Mouse (Mus musculus): ENCODE data around the gene Palm3.

The Palm3 gene

DNA sequence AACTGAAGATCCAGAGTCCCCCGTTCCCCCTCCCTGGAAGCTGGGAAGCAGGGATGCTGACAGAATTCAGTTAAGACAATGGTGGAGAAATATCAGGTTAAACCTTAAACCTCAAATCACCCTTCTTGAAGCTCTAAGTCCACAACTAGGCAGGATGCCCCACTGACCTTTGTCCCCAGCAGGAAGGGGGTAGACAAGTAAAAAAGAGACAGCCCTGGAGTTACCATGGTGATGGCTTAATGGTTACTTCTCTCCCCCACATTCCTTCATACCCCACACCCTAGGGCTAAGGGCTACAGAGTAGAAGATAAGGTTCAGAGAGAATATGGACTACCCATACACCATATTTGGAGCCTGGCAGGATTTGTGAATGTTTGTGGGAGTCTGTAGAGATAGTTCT, 2.4 kb downstream of the Palm3 start:
- DNase-seq (ENCODE audit: low read depth) = no peak

DNA sequence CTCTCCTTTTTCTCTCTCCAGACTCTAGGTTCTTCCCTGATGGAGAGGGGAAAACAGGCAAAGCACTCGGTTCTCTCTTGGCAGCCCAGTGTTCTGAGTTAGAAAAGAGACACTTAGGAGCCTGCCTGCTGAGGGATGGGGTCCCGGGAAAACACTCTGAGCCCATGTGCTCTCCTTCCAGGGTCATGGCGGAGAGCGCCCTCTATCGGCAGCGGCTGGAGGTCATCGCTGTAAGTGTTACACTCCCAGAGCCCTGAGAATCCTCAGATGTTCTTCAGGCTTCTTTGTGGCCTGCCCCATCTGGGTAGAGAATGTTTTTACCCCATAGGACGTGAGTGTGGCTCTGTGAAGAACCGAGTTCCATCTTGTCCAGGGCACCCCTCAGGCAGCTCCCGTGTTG, 2.9 kb downstream of the Palm3 start:
- peak; percentile 80 for DNase-seq (ENCODE audit: low read depth)

DNA sequence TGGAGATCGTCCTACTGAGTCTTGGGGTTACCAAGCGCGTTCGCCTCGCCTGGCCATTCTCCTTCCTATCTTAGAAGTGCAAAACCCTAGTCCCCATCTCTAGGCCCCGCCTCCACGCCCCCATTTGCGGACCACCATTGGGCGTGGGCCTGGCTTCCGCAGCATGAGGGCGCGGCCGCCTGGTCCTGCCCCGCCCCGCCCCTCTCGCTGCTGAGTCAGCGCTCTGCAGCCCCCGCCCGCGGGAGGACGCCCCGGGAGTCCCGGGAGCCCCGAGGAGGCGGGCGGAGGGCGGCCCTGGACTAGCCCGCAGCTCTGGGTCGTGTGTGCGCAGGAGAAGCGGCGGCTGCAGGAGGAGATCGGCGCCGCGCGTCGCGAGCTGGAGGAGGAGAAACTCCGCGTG, 4.6 kb downstream of the Palm3 start:
- peak; percentile 74 for DNase-seq (ENCODE audit: low read depth)

DNA sequence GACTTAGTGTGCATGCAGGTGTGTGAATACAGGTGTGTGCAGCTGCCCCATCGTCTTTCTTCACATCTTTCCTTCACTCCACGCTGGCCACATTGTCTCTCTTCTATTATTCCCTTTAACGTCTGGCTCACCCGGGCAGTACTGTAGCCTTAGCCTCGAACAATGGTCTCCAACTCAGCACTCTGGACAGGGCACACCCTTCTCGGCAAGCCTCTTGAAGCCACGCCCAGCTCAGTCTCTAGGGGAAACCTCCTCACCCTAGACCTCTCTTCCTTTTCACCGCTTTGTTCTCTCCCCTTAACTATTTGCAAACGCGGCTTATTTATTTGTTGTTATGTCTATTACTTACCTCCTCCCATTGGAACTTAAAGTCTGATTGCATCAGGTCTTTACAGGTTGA, 6.2 kb downstream of the Palm3 start:
- peak; percentile 61 for DNase-seq (ENCODE audit: low read depth)

DNA sequence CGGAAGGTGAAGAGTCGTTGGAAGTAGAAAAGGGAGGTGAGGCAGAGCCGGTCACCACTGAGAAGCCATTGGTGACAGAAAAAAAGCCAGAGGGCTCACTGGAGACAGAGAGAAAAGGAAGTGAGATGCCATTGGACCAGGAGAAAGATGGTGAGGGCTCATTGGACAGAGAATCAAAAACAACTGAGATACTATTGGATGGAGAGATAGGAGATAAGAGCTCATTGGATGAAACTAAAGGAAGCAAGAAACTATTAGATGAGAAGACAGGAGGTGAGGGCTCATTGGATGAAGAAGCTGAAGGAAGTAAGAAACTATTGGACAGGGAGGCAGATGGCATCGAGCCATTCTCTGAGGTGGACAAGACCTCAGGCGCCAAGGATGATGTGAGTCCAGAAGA, 8.0 kb downstream of the Palm3 start:
- no peak for DNase-seq (ENCODE audit: low read depth)

DNA sequence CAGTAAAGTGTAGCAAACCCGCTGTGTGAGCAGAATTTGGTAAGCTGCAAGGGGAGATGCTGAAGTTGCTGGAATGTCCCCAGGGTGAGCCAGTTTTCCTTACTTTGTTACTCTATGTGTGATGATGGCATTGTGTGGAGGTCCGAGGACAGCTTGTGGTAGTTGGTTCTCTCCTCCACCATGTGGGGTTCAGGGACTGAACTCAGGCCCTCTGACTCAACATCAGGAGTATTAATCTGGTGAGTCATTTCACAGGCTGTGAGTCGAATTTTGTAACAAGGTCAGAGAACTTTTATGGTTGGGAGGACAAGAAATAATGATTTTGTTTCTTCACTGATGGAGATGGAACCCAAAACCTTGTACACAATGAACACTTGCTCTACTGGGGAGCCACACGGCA, 11.5 kb downstream of the Palm3 start:
- DNase-seq (ENCODE audit: low read depth) = no peak

DNA sequence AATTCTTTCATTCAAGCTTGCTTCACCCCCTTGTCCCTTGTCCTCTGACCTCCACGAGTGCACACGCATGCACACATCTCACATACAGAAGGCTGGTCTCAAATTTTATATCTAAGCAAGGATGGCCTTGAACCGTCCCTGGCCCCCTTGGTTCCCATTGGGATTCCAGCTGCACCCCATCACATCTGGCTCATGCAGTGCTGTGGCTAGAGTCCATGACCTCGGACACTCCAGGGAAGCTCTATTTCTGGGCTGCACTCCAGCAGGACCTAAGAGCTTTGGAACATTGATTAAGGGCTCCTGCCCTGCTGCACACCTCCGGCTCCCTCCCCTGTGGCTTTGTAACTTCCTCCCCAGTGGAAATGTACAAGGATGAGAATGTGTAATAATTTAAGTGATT, 16.7 kb downstream of the Palm3 start:
- no peak for DNase-seq (ENCODE audit: low read depth)

DNA sequence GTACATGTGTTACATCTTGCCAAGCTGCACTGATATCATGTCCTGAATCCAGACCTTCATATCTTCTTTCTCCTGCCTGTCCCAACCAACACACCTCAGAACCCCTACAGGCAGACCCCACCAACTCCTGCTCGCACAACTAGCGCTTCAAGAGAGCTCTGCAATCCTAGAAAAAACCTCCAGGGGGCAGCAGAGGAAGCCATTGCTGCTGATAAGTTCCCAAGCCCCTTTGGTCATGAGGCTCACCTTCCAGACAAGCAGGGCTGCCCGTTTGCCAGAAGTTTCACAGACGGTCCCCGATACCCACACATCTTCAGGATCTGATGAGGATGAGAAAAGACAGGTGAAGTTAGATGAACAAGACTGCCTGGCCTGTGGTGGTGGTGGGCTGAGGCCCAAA, 17.8 kb downstream of the Palm3 start:
- DNase-seq (ENCODE audit: low read depth) = peak; percentile 92

DNA sequence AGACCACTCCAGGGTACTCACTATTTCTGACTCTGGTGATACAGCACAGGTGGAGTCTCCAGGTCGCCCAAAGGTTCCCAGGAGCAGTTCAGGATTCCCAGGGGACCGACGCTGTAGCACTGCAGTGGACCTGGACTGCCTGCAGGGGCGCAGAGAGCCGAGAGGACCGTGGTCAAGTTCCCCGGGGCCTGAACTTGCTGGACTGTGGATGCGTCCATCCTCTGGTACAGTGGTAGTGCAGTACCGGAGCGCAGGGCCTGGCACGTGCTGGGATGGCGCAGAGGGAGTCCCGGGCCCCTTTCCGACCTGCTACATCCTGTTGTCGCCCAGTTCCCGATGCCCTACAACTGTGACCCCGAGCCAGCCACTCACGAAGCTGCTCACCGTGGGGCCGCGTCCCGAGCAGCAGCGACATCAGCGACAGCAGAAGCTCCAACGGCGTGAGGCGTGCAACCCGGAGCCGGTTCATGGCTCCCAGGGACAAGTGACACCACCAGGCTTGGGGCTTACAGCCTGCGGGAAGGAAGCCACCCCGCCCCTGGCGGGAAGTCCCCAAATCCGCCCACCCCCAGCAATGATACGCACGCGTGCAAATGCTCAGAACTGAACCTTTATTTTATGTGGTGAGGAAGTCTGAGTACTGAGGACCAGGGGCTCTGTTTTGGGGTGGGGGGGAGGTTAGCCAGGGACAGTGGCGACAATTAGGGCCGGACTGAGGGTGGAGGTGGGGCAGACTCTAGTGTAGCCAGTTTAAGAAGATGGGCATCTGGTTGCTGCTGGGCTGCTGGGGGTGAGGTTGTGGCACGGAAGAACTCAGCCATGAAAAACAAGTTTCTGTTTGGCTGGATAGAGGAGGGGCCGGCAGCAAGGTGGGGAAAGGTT, 21.0 kb downstream of the Palm3 start, which contains the start of gene Il27ra:
Gene Il27ra, minus strand, starts transcription at position 524 of the 882 bp plus-strand sequence.
- peak; percentile 93 for DNase-seq (ENCODE audit: low read depth)

DNA sequence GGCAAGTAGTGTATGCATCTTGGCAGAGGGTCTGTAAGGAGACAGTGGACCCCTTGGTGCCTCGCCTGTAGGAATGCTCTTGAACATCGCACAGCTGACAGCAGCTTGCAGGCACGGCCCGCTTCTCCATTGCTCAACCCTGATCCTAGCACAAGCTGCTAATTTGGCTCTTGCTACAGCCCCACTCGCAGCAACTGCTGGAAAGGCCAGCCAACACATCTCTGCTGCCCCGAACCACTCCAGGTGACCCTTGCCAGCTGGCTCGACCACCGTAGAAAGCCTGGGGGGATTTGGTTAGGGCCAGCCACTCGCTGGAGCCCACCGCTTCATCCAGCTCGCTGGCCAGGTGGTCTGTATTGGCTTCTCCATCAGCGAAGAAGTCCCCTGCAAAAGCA, 21.7 kb downstream of the Palm3 start:
- DNase-seq (ENCODE audit: low read depth) = no peak

DNA sequence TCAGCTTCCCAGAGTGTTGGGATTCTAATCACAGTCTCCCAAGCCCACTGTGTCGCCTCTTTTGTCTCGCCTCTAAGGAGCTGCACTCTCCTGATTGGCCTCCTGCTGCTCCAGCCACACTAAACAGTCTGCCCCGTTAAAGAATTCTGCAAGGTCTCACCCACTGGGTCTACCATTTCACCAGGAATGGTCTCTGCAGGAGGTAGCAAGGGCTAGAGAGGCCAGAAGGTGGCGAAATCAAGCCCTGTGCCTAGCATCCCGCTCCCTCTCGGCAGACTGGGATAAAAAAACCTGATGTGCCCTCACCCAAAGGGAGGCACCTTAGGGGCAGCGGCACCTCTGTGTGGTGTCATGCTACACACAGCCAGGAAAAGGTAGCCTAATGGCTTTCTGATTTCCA, 22.8 kb downstream of the Palm3 start:
- DNase-seq (ENCODE audit: low read depth) = no peak

DNA sequence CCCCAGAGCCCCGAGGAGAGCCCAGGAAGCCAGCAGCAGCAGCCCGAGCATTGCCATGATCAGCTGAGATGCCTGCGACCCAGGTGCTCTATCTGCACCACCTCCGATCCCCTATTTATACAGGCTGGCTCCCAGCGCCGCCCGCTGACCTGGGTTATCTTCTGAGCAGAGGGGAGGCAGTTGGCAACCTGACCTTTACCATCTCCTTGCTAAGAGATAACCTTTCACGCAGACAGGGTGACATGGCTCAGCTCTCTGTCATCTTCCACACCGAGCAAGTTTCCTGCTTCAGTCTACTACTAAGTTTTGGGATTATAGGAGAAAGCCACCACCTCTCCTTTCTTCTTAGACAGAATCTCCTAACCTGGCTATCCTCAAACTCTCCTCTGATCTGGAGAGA, 23.6 kb downstream of the Palm3 start, which contains the start of gene Rln3:
Gene Rln3, minus strand, starts transcription at position 101 of the 400 bp plus-strand sequence.
- DNase-seq (ENCODE audit: low read depth) = no peak

DNA sequence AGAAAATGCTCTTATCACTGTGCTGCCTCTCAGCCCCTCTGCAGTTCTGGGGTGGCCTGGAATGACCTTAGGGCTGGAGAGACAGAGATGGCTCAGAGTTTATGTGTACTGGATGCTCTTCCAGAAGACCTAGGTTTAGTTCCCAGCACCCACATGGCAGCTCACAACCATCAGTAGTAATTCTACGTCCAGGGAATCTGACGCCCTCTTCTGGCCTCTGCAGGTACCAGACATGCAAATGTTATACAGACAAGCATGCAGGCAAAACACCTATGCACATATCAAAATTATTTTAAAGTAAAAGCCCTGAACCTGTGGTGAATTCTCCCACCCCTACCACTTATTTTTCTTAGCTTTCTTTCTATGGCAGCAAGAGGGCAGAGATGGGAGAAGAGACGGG, 25.2 kb downstream of the Palm3 start:
- no peak for DNase-seq (ENCODE audit: low read depth)

DNA sequence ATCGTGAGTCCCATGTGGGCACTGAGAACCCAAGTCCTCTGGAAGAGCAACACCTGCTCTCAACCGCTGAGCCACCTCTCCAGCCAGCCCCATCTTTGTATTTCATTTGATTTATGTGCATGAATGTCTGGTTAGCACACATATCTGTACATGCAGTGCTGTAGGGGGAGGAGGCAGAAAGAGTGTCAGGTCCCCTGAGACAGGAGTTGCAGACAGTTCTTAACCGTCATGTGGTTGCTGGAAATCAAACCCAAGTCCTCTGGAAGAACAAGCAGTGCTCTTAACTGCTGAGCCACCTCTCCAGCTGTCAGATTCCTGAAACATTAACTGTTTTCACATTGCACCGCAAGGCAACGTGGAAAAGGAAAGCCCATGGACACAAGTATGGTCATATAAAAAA, 26.9 kb downstream of the Palm3 start:
- DNase-seq (ENCODE audit: low read depth) = no peak

DNA sequence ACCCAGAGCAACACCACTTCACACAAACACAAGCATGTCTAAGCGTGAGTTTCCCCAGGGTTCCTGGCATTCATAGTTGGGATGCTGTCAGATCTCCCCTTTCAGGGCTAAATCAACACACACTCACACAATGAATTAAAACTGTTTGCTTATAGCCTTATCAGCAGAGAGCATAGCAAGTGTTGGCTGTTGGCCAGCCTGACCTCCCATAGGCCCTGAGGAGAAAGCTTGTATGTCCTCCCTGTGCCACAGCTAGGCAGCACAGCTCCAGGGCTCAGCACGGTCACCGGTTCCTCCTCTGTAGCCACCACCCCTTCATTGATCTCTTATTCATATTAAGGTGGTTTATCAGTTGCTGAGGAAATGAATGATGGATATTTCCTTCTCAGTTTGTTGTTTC, 31.5 kb downstream of the Palm3 start:
- no peak for DNase-seq (ENCODE audit: low read depth)

DNA sequence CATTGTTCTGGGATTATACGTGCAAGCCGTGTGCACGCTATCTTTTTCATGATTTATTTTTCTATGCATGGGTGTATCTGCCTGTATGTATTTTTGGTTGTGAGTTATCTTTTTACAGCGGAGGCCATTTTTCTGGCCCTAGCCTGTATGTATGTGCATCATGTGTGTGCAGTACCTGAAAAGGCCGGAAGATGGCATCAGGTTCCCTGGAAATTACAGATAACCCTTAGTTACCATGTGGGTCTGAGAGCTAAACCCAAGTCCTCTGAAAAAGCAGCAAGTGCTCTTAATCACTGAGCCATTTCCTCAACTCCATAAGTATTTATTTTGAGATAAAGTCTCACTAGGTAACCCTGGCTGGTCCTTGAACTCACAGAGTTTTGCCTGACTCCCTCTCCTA, 32.0 kb downstream of the Palm3 start:
- no peak for DNase-seq (ENCODE audit: low read depth)

DNA sequence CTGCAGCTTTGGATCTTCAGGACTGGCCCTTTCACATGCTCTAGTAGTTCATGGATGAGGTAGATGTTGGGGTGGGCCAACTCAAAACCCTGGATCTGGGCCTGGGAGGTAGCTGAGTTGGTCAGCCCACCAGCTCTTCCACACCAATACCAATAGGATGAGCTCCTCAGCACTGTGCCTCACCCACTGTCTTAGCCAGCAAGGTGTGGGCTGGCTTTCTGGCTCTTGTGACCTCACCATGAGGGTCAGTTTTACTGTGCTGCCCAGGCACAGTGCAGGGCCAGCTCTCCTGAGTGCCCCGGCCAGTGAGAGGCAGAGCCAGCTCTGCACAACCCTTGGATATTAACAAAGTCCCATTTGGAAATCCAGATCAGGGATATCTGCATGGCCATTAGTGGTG, 36.6 kb downstream of the Palm3 start:
- no peak for DNase-seq (ENCODE audit: low read depth)

DNA sequence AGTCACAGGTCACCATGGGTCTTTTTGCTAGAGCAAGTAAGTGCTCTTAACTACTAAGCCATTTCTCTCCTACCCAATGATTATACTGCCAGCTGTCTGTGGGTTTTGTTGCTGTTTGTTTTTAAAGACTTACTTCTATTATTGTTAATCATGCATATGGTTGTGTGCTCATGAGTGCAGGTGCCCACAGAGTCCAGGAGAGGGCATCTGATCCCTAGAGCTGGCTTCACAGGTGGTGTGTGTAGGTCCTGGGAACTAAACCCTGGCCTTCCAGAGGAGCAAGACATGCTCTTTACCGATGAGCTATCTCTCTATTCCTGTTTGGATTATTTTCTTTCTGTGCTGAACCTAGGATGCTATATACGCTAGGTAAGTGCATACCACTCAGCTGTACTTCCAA, 38.0 kb downstream of the Palm3 start:
- DNase-seq (ENCODE audit: low read depth) = peak; percentile 57

DNA sequence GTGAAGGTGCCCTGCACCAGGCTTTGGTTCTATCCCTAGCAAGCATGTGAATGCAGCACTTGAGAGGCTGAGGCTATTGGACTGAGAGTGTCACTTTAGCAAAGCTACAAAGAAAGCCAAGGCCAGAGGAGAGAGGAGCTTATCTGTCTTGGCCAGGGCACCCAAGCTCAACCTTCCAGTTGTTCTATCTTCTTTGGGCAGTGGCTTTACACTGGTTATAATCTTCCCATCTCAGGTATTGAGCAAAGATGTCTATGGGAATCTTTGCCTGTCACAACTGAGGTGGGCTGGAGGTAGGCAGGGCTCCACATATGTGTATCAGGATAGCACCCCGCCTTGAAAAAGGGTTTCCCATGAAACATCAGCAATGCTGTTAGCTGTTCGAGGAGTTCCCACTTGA, 39.0 kb downstream of the Palm3 start:
- no peak for DNase-seq (ENCODE audit: low read depth)

DNA sequence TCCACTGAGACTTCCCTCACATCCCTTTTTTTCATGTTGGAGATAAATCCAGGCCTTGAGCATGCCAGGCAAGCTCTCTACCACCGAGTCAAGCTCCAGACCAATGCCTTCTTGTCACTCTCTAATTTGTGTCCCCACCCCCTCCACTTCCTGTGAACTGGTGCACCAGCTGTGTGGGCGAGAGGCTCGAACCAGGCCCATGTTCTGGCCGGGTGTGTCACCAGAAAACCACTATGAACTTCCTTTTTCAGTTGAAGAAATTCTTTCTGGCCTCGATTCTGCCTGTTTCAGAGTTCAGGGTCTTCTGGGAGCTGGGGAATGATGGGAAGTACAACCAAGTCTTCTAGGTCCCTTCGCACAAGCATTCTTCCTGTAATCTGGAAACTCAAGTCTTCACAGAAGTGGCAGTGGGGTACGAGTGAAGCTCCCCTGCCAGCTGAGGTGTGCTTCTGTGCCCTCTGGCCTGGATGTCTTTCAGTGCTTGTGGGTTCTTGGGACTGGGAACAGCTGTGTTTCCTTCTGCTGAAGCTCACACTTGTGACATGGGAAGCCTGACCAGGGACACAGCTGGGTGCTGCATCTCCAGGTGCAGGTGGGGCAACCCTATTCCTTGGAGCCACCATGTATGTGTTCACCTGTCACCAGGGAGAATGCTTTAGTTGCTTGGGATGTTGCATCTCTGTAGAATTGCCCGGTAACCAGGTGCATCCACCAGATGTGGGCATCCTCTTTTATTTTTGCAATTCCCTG, 42.8 kb downstream of the Palm3 start:
- peak; percentile 90 for DNase-seq (ENCODE audit: low read depth)

DNA sequence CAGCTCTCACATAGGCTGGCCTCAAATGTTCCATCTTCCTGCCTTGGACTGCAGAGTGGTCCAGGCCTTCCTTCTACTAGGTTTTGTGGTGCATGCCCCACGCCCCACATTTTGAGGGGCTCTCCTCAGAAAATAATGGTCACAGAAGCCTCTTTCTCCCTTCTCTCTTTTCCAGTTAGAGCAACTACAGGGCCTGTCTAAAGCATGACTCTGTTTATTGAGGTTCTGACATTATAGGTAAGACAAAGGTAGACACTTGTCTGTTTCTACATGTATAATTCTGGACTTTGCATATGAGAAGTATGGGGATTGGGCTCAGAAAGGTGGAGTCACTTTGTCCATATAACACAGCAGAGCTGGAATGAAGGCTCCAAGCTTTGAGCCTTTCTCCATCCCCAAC, 43.8 kb downstream of the Palm3 start, which contains the start of gene Gm10643:
Gene Gm10643, minus strand, starts transcription at position 101 of the 400 bp plus-strand sequence.
- DNase-seq (ENCODE audit: low read depth) = no peak

DNA sequence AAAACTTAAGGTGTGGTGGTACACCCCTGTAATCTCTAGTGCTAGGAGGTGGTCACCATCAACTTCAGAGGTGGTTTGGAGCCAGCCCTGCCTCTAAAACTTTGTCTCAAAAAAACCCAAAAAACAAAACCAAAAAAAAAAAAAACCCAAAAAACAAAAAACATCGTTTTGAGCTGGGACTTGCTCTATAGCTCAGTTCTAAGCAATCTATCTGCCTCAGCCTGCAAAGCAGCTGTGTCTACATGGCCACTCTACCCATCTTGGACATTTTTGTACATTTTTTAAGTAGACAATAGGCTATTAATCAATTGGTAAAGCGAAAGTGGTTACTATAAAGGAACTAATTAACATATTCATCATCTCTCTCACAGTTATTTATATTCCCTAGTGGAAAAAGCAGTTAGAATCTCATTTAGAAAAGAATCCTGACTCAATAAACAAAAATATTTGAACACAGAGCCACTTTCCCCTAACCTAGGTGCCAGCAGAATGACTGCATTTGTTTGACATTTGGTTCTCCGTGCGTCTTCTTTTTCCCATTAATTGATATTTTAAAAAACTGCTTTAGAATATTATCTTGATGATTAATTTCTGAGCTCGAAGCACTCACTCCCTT, 44.3 kb downstream of the Palm3 start:
- peak; percentile 63 for DNase-seq (ENCODE audit: low read depth)
